Mouse (Mus musculus) gastrocnemius, postnatal 25 days (tissue): ENCODE measurements around the gene Chmp3. TPM values are rescaled to one million over a fixed set of nuclear protein-coding genes. Genes with fewer than 3 reads are reported as not detected.

Source experiments
- DNase-seq: peaks from one replicate; pipeline ENCODE4 v3.0.0; 2022
- total RNA-seq, 2 experiments: library from RNA; stranded (reverse); gene quantifications; 1 replicate in 1 of 2; 2 replicates in 1 of 2; pipeline ENCODE4 v1.2.3; 2021

Gene Chmp3
- total RNA-seq, 2 experiments from 2014 or later: 36.2 to 38.6 TPM

DNA sequence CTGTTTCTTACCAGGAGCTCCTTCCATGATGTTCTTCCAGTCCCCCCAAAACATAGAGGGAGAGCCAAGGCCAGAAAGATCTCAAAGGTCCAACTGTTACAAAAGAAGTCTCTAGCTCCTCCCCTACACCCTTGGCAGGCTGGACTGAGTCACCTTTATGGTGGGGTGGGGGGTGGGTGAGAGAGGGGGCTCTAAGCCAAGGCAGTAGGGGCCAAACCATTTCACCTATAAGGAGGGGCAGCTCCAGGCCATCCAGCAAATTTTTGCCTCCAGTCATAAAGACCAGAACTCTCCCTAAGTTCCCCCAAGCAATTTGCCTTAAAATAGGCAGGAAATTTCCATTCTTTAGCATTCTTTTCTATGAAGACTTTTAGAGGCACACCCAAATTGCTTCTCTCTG is 65.4 kb downstream of the Chmp3 start:
- no peak for DNase-seq

GRCm38 (mm10) chr6:71609968-71610367 is 66.4 kb downstream of the Chmp3 start:
- no peak for DNase-seq

- no peak for DNase-seq
Measured at GRCm38 (mm10) chr6:71613225-71613624, 69.6 kb downstream of the Chmp3 start.

DNA sequence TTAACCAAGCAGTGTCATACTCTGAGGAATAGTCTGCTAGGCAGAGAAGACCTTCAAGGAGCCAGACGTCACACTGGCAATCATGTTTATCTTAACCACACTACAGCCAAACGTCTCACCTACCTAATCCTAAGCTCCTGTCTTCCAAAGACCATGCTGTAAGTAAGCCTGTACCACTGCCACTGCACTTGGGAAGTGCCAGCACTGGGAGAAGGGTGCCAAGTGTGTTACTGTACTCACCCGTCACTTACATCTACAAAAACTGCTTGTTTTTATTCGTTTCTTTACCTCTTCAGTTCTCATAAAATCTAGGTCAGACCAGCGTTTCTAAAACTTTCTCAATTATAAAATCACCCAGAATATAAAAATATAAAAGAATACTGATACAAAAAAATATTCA is 73.4 kb downstream of the Chmp3 start:
- DNase-seq: no peak

GRCm38 (mm10) chr6:71621551-71621950 is 78.0 kb downstream of the Chmp3 start:
- no peak for DNase-seq

DNA sequence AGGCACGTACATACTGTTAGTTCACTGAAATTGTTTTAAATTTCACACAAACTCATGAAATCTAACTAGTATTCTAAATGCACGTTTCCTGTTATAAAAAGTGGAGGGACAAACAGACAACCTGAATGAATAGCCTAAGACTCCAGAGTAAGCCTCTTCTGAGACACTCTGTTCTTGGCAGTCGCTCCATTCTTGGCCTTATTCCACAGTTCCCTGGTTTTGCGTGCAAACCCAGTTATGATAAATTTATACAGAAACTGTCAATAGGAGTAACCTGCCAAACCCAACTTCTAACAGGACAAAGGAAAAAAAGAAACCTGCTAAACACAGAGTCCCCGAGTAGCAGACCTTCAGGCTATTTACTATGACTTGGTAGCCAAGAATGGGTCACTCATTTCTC is 78.4 kb downstream of the Chmp3 start:
- no peak for DNase-seq

GRCm38 (mm10) chr6:71624723-71625122 is 81.1 kb downstream of the Chmp3 start:
- DNase-seq: no peak

DNA sequence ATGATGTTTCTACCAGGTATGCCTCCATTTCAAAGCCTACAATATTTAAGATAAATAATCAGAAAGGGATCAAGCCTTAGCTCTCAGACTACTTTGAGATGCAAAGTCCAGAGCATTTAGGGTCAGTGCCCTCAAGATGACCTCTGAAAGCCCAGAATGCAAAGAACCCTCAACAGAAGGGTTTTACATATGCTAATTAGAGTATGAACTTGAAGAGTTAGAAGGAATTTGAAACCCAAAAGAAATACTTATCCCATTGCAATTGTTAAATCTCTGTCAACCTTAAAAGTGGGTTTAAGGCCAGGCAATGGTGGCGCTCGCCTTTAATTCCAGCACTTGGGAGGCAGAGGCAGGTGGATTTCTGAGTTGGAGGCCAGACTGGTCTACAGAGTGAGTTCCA is 82.4 kb downstream of the Chmp3 start:
- no peak for DNase-seq

DNA sequence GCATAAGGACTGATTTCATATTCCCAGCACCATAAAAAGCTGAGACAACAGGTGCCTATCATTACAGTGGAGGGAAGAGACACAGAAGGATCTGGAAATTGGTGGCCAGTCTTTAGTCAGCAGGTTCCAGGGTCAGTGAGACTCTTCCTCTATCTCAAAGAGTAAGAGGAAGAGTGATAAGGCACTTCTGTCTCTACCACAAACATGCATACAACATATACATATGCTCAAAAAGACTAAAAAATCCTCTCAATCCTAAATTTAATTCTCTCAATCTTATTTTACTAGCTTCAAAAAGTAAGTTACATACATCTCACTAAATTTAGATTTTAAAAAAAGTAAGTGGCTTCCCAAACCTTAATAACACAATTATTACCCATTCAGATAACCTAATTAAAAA is 83.7 kb downstream of the Chmp3 start:
- DNase-seq: no peak

GRCm38 (mm10) chr6:71631196-71631595 is 87.6 kb downstream of the Chmp3 start:
- no peak for DNase-seq

DNA sequence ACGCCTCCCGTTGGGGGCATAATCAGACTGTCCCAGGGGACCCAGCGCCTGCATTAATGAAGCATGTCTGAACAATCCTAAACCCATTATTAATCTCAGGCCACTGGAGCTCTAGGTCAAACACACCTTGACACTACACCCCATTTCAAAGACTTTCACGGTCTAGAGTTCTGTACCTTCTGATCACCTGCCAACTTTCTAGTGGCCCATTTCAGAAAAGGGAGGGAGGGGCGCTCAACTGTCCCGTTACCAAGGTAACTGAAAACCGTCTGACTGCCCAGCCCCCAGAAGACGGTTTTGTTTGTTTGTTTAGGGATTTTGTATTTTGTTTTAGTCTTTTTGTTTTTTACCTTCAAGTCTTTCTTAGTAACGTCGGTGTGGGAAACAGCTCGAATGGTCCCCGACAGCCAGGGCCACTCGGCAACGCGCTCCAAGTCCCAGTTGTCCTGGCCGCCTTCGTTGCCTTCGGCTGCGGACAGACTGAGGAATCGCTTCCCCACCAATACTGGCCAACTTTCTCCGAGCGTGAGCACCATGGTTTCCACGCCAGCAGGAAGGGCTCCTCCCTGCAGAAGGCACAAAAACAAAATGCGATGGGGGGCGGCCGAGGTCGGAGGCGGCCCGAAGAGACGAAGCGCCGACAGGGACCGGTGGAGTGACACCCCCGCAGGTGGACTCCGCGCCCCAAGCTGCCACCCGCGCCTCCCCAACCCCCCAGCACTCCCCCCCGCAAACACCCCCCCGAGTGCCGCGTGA is 88.3 kb downstream of the Chmp3 start:
- DNase-seq: peak; percentile 60

Other genes starting within 250 kb of the Chmp3 start
- 100 to 1,000 TPM; 292 to 319 TPM for gene Smyd1, start 221.6 kb upstream of the Chmp3 start, total RNA-seq
- gene Cd8b1, start 221.0 kb upstream of the Chmp3 start, total RNA-seq: under 1 TPM in 1 of 2 experiments, not detected in 1; 0.29 TPM
- gene Cd8a, start 170.4 kb upstream of the Chmp3 start, total RNA-seq: under 1 TPM in 1 of 2 experiments, not detected in 1; 0.51 TPM
- 10 to 100 TPM; 85.7 to 94.4 TPM for gene Rmnd5a, start 103.2 kb upstream of the Chmp3 start, total RNA-seq
- 10 to 100 TPM; 17.5 to 20.3 TPM for gene Rnf103, start 49.9 kb upstream of the Chmp3 start, total RNA-seq
- 10 to 100 TPM in 1 of 2 experiments, 1 to 10 TPM in 1; 8.8 to 12.0 TPM for gene Kdm3a, start 89.2 kb downstream of the Chmp3 start, total RNA-seq
- gene Reep1, start 163.8 kb downstream of the Chmp3 start, total RNA-seq: 10 to 100 TPM; 62.2 to 72.5 TPM